Mouse (Mus musculus): Measurements from ENCODE around the gene Hspb6. TPM values are rescaled to one million over a fixed set of nuclear protein-coding genes. Genes with fewer than 3 reads are reported as not detected.
A peak's percentile ranks its signal among the peaks of the same experiment; 100 is the strongest.

The Hspb6 gene
- polyA plus RNA-seq, 1 experiment = 8.4 TPM

DNA sequence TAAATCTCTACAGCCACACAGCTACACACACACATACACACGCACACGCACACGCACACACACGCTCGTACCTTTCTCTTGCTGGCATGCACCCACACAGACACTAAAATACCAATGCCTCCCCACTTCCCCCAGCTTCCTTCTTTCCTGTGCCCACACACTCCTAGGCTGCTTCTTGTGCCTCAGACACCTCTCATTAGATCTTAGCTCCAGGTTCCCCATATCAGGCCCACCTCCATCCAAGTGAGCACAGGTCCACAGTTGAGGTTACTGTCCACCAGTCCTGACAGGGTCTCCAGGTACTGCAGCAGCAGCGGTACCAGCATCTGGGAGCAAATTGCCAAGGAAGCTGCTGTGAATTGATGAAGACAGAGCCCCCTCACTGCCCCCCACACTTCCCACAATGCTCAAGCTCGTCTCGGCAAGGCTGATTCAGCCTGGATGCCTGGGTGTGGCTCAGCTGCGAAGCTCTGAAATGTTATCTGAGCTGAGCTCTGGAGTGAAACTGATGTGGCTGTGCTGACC lies 20.6 kb upstream of the Hspb6 start:
- no peak for DNase-seq (ENCODE audit: low read depth)
- TF ChIP-seq POLR2A (IDR thresholded peaks at IDR 0.05; ENCODE audit: borderline replicate concordance, extremely low read depth, insufficient read depth, insufficient read length, poor library complexity, severe bottlenecking) = no peak

DNA sequence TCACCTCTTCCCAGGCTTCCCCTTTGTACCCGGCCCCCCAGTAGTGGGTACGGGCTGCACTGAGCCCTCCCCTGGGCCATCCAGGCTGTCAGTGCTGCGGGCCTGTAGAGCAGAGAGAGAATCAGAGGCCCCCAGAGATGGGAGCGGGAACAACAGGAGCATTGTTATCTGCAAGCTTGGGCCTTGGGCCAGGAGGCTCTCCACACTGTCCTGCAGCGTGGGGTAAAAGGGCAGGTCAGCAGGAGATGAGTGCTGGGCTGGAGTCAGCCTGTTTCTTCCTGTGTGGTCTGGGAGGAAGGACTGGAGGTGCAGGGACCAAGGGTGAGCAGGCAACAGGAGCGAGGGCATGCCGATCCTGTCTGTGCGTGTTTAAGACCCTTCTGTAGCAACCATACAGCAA lies 19.0 kb upstream of the Hspb6 start:
- TF ChIP-seq POLR2A (IDR thresholded peaks at IDR 0.05; ENCODE audit: borderline replicate concordance, extremely low read depth, insufficient read depth, insufficient read length, poor library complexity, severe bottlenecking) = no peak
- no peak for TF ChIP-seq CTCF (IDR thresholded peaks at IDR 0.05; ENCODE audit: borderline replicate concordance, extremely low read depth, insufficient read depth, insufficient read length)
- peak; percentile 55 for DNase-seq (ENCODE audit: low read depth)

DNA sequence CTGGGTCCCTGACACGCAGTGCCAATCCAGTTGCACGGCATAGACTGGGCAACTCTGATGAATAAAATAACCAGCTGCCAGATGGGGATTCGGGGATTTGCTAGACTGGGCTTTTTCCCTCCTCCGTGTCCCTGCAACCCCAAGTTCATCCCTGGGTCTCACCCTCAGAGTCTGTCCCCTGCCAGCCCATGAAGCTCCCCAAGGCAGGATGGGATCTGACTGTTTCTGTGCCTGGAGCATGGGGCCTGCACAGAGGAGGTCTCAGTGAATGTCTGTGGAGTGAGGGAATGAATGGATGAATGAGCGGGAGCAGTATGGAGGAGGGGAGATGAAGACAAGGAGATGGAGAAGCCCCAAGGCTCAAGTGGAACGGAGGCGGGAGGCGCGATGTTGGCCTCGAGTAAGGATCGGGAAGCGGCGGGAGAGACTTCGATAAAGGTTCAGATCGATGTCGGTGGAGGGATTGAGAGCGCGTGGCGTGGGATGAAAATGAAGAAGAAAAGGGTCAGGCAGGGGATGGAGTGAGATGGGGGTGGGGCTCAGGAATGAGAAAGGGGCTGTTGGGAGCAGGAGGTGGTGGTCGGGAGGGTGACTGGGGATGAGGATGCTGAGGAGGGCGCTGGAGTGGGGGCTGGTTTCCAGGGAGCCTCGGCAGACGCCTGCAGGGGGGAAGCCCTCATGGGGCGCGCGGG lies 17.9 kb upstream of the Hspb6 start:
- peak; percentile 68 for DNase-seq (ENCODE audit: low read depth)
- TF ChIP-seq POLR2A (IDR thresholded peaks at IDR 0.05; ENCODE audit: borderline replicate concordance, extremely low read depth, insufficient read depth, insufficient read length, poor library complexity, severe bottlenecking) (no peak), CTCF (IDR thresholded peaks at IDR 0.05; ENCODE audit: borderline replicate concordance, extremely low read depth, insufficient read depth, insufficient read length) (no peak)

- peak; percentile 99 for DNase-seq (ENCODE audit: low read depth)
- TF ChIP-seq CTCF (IDR thresholded peaks at IDR 0.05; ENCODE audit: borderline replicate concordance, extremely low read depth, insufficient read depth, insufficient read length) = no peak
- TF ChIP-seq POLR2A (IDR thresholded peaks at IDR 0.05; ENCODE audit: borderline replicate concordance, extremely low read depth, insufficient read depth, insufficient read length, poor library complexity, severe bottlenecking) = peak; percentile 64
Observed at GRCm38 (mm10) chr7:30534633-30535577, 17.1 kb upstream of the Hspb6 start, which contains the start of gene Arhgap33. Gene Arhgap33 (minus strand): TSS chr7:30535060.

DNA sequence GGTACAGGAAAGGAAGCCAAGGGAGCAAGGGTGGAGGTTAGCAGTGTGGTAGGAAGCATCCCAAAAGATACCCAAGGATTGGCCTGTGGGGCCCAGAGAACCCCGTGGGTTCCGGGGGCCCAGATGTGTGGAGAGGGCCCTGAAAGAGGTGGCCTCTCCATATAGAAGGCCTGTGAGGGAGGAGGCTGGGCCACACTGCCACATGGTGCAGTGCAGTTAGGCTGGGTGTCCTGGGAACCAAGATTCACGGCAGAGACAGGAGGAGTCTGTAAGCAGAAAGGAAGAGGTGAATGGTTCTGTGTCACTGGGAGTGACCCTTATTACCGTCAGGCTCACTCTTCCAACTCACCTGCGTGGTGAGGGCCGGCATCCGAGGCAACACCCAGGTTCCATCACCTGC lies 11.4 kb upstream of the Hspb6 start:
- TF ChIP-seq POLR2A (IDR thresholded peaks at IDR 0.05; ENCODE audit: borderline replicate concordance, extremely low read depth, insufficient read depth, insufficient read length, poor library complexity, severe bottlenecking) = no peak
- no peak for TF ChIP-seq CTCF (IDR thresholded peaks at IDR 0.05; ENCODE audit: borderline replicate concordance, extremely low read depth, insufficient read depth, insufficient read length)
- DNase-seq (ENCODE audit: low read depth) = no peak

- TF ChIP-seq POLR2A (IDR thresholded peaks at IDR 0.05; ENCODE audit: borderline replicate concordance, extremely low read depth, insufficient read depth, insufficient read length, poor library complexity, severe bottlenecking) (no peak), CTCF (IDR thresholded peaks at IDR 0.05; ENCODE audit: borderline replicate concordance, extremely low read depth, insufficient read depth, insufficient read length) (no peak)
- no peak for DNase-seq (ENCODE audit: low read depth)
Observed at GRCm38 (mm10) chr7:30544327-30544726, 7.7 kb upstream of the Hspb6 start.

DNA sequence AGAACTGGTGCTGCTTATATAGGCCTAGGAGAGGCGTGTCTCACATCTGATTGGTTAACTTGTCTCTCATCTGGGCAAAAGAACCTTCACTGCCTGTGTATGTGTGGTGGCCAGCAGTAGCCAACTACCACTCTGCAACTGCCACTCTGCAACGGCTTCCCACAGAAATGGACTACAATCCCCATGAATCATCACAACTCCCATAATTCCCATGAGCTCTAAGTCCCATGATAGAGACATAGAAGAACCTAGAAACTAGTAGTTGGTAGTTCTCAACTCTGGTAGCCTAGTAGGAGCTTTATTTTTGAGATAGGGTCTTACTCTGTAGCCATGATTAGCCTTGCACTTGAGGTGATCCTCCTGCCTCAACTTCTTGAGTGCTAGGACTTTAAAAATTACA lies 2.1 kb upstream of the Hspb6 start:
- DNase-seq (ENCODE audit: low read depth) = no peak
- no peak for TF ChIP-seq CTCF (IDR thresholded peaks at IDR 0.05; ENCODE audit: borderline replicate concordance, extremely low read depth, insufficient read depth, insufficient read length)
- no peak for TF ChIP-seq POLR2A (IDR thresholded peaks at IDR 0.05; ENCODE audit: borderline replicate concordance, extremely low read depth, insufficient read depth, insufficient read length, poor library complexity, severe bottlenecking)

DNA sequence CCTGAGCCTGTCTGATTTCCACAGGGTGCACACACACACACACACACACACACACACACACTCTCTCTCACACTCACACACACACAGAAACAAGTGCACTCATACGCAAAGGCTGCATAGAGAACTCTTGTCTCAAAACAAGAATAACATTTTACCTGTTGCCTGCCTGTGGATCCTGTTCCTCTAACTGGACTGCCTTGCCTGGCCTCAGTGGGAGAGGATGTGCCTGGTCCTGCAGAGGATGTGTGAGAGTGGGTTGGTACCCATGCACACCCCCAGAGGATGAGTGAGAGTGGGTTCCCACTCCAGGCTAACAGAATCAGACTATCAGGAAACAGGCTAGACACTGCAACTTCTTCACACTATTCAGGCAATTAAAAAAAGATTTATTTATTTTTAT lies 1.4 kb upstream of the Hspb6 start:
- DNase-seq (ENCODE audit: low read depth) = no peak
- TF ChIP-seq POLR2A (IDR thresholded peaks at IDR 0.05; ENCODE audit: borderline replicate concordance, extremely low read depth, insufficient read depth, insufficient read length, poor library complexity, severe bottlenecking) = no peak
- no peak for TF ChIP-seq CTCF (IDR thresholded peaks at IDR 0.05; ENCODE audit: borderline replicate concordance, extremely low read depth, insufficient read depth, insufficient read length)

DNA sequence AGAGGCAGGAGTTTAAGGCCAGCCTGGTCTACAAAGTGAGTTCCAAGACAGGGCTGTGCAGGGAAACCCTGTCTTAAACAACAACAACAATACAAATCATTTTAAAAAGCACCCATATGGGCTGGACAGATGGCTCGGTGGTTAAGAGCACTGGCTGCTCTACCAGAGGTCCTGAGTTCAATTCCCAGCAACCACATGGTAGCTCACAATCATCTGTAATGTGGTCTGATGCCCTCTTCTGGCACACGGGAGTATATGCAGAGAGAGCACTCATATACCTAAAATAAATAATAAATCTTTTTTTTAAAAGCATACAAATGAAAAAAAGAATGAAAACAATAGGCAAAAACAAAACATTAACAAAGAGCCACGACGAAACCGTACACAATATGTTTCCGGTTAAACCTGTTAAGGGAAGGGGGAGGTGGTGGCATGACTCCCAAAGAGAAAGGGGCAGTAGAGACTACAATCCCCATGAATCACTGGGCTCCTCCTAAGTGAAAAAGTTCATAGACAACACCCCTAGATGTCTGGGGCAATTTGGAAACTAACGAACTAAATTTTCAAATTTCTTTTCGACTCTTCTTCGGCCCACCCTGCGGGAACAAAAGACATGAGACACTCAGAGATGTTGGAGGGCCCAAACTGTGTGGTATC lies 405 bp upstream of the Hspb6 start:
- TF ChIP-seq CTCF (IDR thresholded peaks at IDR 0.05; ENCODE audit: borderline replicate concordance, extremely low read depth, insufficient read depth, insufficient read length) (peak; percentile 28; the same call in 1 of the 2 replicates), POLR2A (IDR thresholded peaks at IDR 0.05; ENCODE audit: borderline replicate concordance, extremely low read depth, insufficient read depth, insufficient read length, poor library complexity, severe bottlenecking) (no peak)
- peak; percentile 92 for DNase-seq (ENCODE audit: low read depth)

DNA sequence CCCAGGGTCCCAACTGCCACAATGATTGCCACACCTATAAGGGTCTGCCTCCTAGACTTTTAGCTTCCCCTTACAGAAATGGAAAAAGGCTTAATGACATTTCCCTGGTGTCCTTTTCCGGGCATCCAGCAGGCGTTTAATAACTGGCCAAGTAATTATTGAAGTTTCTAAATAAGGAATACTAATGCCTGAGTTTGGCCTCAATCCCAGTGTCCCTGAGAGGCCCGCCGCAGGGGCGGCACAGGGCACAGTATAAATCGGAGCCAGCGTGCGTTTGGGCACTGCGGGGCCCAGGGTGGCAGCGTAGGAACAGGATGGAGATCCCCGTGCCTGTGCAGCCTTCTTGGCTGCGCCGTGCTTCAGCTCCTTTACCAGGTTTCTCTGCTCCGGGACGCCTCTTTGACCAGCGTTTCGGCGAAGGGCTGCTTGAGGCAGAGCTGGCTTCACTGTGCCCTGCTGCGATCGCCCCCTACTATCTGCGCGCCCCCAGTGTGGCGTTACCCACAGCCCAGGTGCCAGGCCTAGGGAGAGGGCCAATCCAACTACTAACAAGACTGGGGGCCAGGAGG lies 1.1 kb downstream of the Hspb6 start:
- TF ChIP-seq POLR2A (IDR thresholded peaks at IDR 0.05; ENCODE audit: borderline replicate concordance, extremely low read depth, insufficient read depth, insufficient read length, poor library complexity, severe bottlenecking) (no peak), CTCF (IDR thresholded peaks at IDR 0.05; ENCODE audit: borderline replicate concordance, extremely low read depth, insufficient read depth, insufficient read length) (no peak)
- peak; percentile 65 for DNase-seq (ENCODE audit: low read depth)

Data from brain, embryonic 14.5 days (tissue).